Mouse (Mus musculus) lung, embryonic 15.5 days (tissue): ENCODE measurements around the gene Smap1. TPM values are rescaled to one million over a fixed set of nuclear protein-coding genes. Genes with fewer than 3 reads are reported as not detected.

ENCODE experiments used
- ATAC-seq: fragments of 200-750 bp; cut with Nextera tagmentation; 2 replicates; pipeline ENCODE4 v1.8.0; 2017; ENCODE audit warnings: moderate number of reproducible peaks, borderline replicate concordance; ENCODE audit not compliant: low FRiP score, low TSS enrichment; ENCODE audit errors: extremely low read depth
- H3K27ac ChIP-seq: fragments of 300-500 bp; sonication (generic); 2 replicates; pipeline ENCODE4 v1.5.1; 2015; ENCODE audit warnings: moderate library complexity, mild to moderate bottlenecking, inconsistent platforms
- H3K27me3 ChIP-seq: fragments of 300-500 bp; sonication (generic); 2 replicates; pipeline ENCODE4 v1.6.1; 2015; ENCODE audit warnings: inconsistent platforms
- H3K36me3 ChIP-seq: fragments of 300-500 bp; sonication (generic); 2 replicates; pipeline ENCODE4 v1.6.1; 2015; ENCODE audit warnings: inconsistent platforms
- H3K4me1 ChIP-seq: fragments of 300-500 bp; sonication (generic); 2 replicates; pipeline ENCODE4 v1.6.1; 2015; ENCODE audit warnings: inconsistent platforms
- H3K4me2 ChIP-seq: fragments of 300-500 bp; sonication (generic); 2 replicates; pipeline ENCODE4 v1.6.1; 2015; ENCODE audit warnings: inconsistent platforms, mild to moderate bottlenecking, moderate library complexity
- H3K4me3 ChIP-seq: fragments of 300-500 bp; sonication (generic); 2 replicates; pipeline ENCODE4 v1.5.1; 2015; ENCODE audit warnings: mild to moderate bottlenecking, inconsistent platforms
- H3K9ac ChIP-seq: fragments of 300-500 bp; sonication (generic); 2 replicates; pipeline ENCODE4 v1.6.1; 2015; ENCODE audit warnings: inconsistent platforms
- H3K9me3 ChIP-seq: fragments of 300-500 bp; sonication (generic); 2 replicates; pipeline ENCODE4 v1.6.1; 2016; ENCODE audit warnings: inconsistent platforms
- WGBS: fragments of 180-500 bp; shearing (Covaris S2); methylation state at CpG from one replicate; pipeline ENCODE4 v1.1.7; 2015; 5-methylcytosine and 5-hydroxymethylcytosine counted together
- polyA plus RNA-seq: library from polyadenylated mRNA; unstranded; fragments of >200 nt; fragmentation: Nextera tagmentation; extraction: Ambion mirVana; gene quantifications from 2 replicates; pipeline ENCODE4 v1.2.1, GENCODE M21; 2015

The Smap1 gene
- polyA plus RNA-seq, 1 experiment from 2014 or later: 40.5 TPM

GRCm38 (mm10) chr1:23860944-23861343 lies 61.2 kb downstream of the Smap1 start:
- 90% methylated on average over 2 of the region's 2 CpGs for WGBS
- Histone ChIP-seq H3K27me3 (no peaks in the 10 kb centered on the region), H3K4me2 (no peak overlapping the region), H3K4me3 (no peak overlapping the region), H3K36me3 (no peaks in the 10 kb centered on the region; the same call in 1 of the 2 replicates), H3K27ac (no peak overlapping the region), H3K4me1 (no peaks in the 10 kb centered on the region), H3K9me3 (no peaks in the 10 kb centered on the region), H3K9ac (no peak overlapping the region)
- no peak for ATAC-seq

GRCm38 (mm10) chr1:23855623-23856022 lies 66.5 kb downstream of the Smap1 start:
- Histone ChIP-seq H3K4me3 (no peak overlapping the region), H3K4me2 (no peak overlapping the region), H3K27ac (no peak overlapping the region), H3K4me1 (no peaks in the 10 kb centered on the region), H3K36me3 (peaks cover 8% of the 10 kb centered on the region), H3K9me3 (no peaks in the 10 kb centered on the region), H3K27me3 (no peaks in the 10 kb centered on the region), H3K9ac (no peak overlapping the region)
- WGBS: 82% methylated on average over 3 of the region's 3 CpGs
- no peak for ATAC-seq

- 51% methylated on average over 10 of the region's 10 CpGs for WGBS
- Histone ChIP-seq H3K27ac (no peak overlapping the region), H3K4me1 (no peaks in the 10 kb centered on the region), H3K9me3 (no peaks in the 10 kb centered on the region), H3K36me3 (peaks cover 10% of the 10 kb centered on the region; the same call in 1 of the 2 replicates), H3K4me3 (no peak overlapping the region), H3K9ac (no peak overlapping the region), H3K27me3 (no peaks in the 10 kb centered on the region), H3K4me2 (no peak overlapping the region)
- ATAC-seq: no peak
These were observed 76.0 kb downstream of the Smap1 start for GRCm38 (mm10) chr1:23846044-23846680.

- no peak for ATAC-seq
- H3K9ac ChIP-seq: no peak overlapping the region
- no peaks in the 10 kb centered on the region for H3K27me3 ChIP-seq
- H3K36me3 ChIP-seq: peaks cover 10% of the 10 kb centered on the region; the same call in 1 of the 2 replicates
- no peak overlapping the region for H3K27ac ChIP-seq
- no peak overlapping the region for H3K4me3 ChIP-seq
- 96% methylated on average over 10 of the region's 10 CpGs for WGBS
- H3K4me1 ChIP-seq: no peaks in the 10 kb centered on the region
- H3K4me2 ChIP-seq: no peak overlapping the region
- H3K9me3 ChIP-seq: no peaks in the 10 kb centered on the region
These were observed 77.1 kb downstream of the Smap1 start for GRCm38 (mm10) chr1:23845007-23845406.

- Histone ChIP-seq H3K4me3 (no peak overlapping the region), H3K36me3 (peaks cover 10% of the 10 kb centered on the region; the same call in 1 of the 2 replicates), H3K9me3 (no peaks in the 10 kb centered on the region)
These were observed 78.3 kb downstream of the Smap1 start for GRCm38 (mm10) chr1:23843790-23844189.

GRCm38 (mm10) chr1:23842629-23843028 lies 79.5 kb downstream of the Smap1 start:
- WGBS: 73% methylated on average over 3 of the region's 3 CpGs
- H3K36me3 ChIP-seq: peaks cover 4% of the 10 kb centered on the region; the same call in 1 of the 2 replicates

More at GRCm38 (mm10) chr1:23843790-23844189, 78.3 kb downstream of the Smap1 start:
- H3K4me1 ChIP-seq: no peaks in the 10 kb centered on the region
- no peak overlapping the region for H3K4me2 ChIP-seq
- no peak for ATAC-seq
- 78% methylated on average over 7 of the region's 7 CpGs for WGBS
- no peak overlapping the region for H3K9ac ChIP-seq
- no peak overlapping the region for H3K27ac ChIP-seq
- H3K27me3 ChIP-seq: no peaks in the 10 kb centered on the region

GRCm38 (mm10) chr1:23840924-23841323 lies 81.2 kb downstream of the Smap1 start:
- H3K36me3 ChIP-seq: no peaks in the 10 kb centered on the region
- H3K4me1 ChIP-seq: no peaks in the 10 kb centered on the region
- H3K4me2 ChIP-seq: no peak overlapping the region
- H3K27me3 ChIP-seq: no peaks in the 10 kb centered on the region
- no peak overlapping the region for H3K9ac ChIP-seq
- H3K27ac ChIP-seq: no peak overlapping the region
- H3K9me3 ChIP-seq: no peaks in the 10 kb centered on the region
- no peak for ATAC-seq
- no peak overlapping the region for H3K4me3 ChIP-seq

More at GRCm38 (mm10) chr1:23842629-23843028, 79.5 kb downstream of the Smap1 start:
- Histone ChIP-seq H3K27ac (no peak overlapping the region), H3K4me3 (no peak overlapping the region), H3K4me1 (no peaks in the 10 kb centered on the region), H3K9ac (no peak overlapping the region), H3K9me3 (no peaks in the 10 kb centered on the region), H3K27me3 (no peaks in the 10 kb centered on the region), H3K4me2 (no peak overlapping the region)
- ATAC-seq: no peak

GRCm38 (mm10) chr1:23836630-23837029 lies 85.5 kb downstream of the Smap1 start:
- 84% methylated on average over 4 of the region's 4 CpGs for WGBS
- ATAC-seq: no peak
- H3K4me2 ChIP-seq: no peak overlapping the region
- H3K36me3 ChIP-seq: no peaks in the 10 kb centered on the region
- H3K9ac ChIP-seq: no peak overlapping the region
- no peak overlapping the region for H3K4me3 ChIP-seq
- H3K9me3 ChIP-seq: no peaks in the 10 kb centered on the region
- H3K27ac ChIP-seq: no peak overlapping the region
- no peaks in the 10 kb centered on the region for H3K27me3 ChIP-seq
- H3K4me1 ChIP-seq: no peaks in the 10 kb centered on the region

GRCm38 (mm10) chr1:23834819-23835218 lies 87.3 kb downstream of the Smap1 start:
- no peak overlapping the region for H3K9ac ChIP-seq
- no peak overlapping the region for H3K4me2 ChIP-seq
- no peak overlapping the region for H3K27ac ChIP-seq
- H3K27me3 ChIP-seq: no peaks in the 10 kb centered on the region
- WGBS: 54% methylated on average over 9 of the region's 9 CpGs
- no peaks in the 10 kb centered on the region for H3K9me3 ChIP-seq
- no peaks in the 10 kb centered on the region for H3K36me3 ChIP-seq
- H3K4me3 ChIP-seq: no peak overlapping the region
- no peak for ATAC-seq
- no peaks in the 10 kb centered on the region for H3K4me1 ChIP-seq

- no peak overlapping the region for H3K9ac ChIP-seq
- ATAC-seq: no peak
- WGBS: 78% methylated on average over 7 of the region's 7 CpGs
These were observed 87.9 kb downstream of the Smap1 start for GRCm38 (mm10) chr1:23834246-23834645.

GRCm38 (mm10) chr1:23826887-23827758 lies 95.0 kb downstream of the Smap1 start:
- ATAC-seq: peak; percentile 23; the same call in 1 of the 2 replicates
- no peaks in the 10 kb centered on the region for H3K9me3 ChIP-seq
- H3K27me3 ChIP-seq: no peaks in the 10 kb centered on the region

More at GRCm38 (mm10) chr1:23834246-23834645, 87.9 kb downstream of the Smap1 start:
- Histone ChIP-seq H3K4me3 (no peak overlapping the region), H3K4me2 (no peak overlapping the region), H3K4me1 (no peaks in the 10 kb centered on the region), H3K27ac (no peak overlapping the region), H3K9me3 (no peaks in the 10 kb centered on the region), H3K36me3 (no peaks in the 10 kb centered on the region), H3K27me3 (no peaks in the 10 kb centered on the region)

GRCm38 (mm10) chr1:23821615-23822014 lies 100.5 kb downstream of the Smap1 start:
- no peaks in the 10 kb centered on the region for H3K36me3 ChIP-seq
- no peak for ATAC-seq
- no peak overlapping the region for H3K4me2 ChIP-seq
- H3K27me3 ChIP-seq: no peaks in the 10 kb centered on the region
- no peak overlapping the region for H3K27ac ChIP-seq
- H3K4me1 ChIP-seq: no peaks in the 10 kb centered on the region
- no peak overlapping the region for H3K4me3 ChIP-seq
- WGBS: 71% methylated on average over 5 of the region's 5 CpGs
- H3K9ac ChIP-seq: no peak overlapping the region
- no peaks in the 10 kb centered on the region for H3K9me3 ChIP-seq

More at GRCm38 (mm10) chr1:23826887-23827758, 95.0 kb downstream of the Smap1 start:
- Histone ChIP-seq H3K9ac (no peak overlapping the region), H3K4me3 (no peak overlapping the region), H3K4me1 (no peaks in the 10 kb centered on the region), H3K27ac (no peak overlapping the region), H3K4me2 (no peak overlapping the region), H3K36me3 (no peaks in the 10 kb centered on the region)
- 35% methylated on average over 13 of the region's 13 CpGs for whole genome bisulfite sequencing
